Mouse (Mus musculus) liver, adult 2 months (tissue): ENCODE data around the gene Pea15a. TPM values are rescaled to one million over a fixed set of nuclear protein-coding genes. Genes with fewer than 3 reads are reported as not detected.

Source experiments
- DNase-seq: peaks from one replicate; pipeline ENCODE4 v3.0.0-alpha.2; 2011; ENCODE audit warnings: low read depth, low spot score; ENCODE audit errors: extremely low read depth
- H3K27ac ChIP-seq: fragments of 200-500 bp; replicated peaks from 2 replicates; pipeline ENCODE4 v1.5.1; 2012; ENCODE audit warnings: low read depth, mild to moderate bottlenecking, control low read depth, inconsistent platforms, low read length; ENCODE audit not compliant: insufficient read depth
- H3K27me3 ChIP-seq: fragments of 200-500 bp; 2 replicates; pipeline ENCODE4 v1.6.1; 2012; ENCODE audit warnings: mild to moderate bottlenecking, moderate library complexity, low read length, inconsistent platforms; ENCODE audit not compliant: control insufficient read depth, insufficient read depth
- H3K36me3 ChIP-seq: fragments of 200-500 bp; 2 replicates; pipeline ENCODE4 v1.6.1; 2012; ENCODE audit warnings: low read length, inconsistent platforms; ENCODE audit not compliant: control insufficient read depth, insufficient read depth
- H3K4me1 ChIP-seq: fragments of 200-500 bp; 2 replicates; pipeline ENCODE4 v1.6.1; 2011; ENCODE audit warnings: low read length; ENCODE audit not compliant: control insufficient read depth, insufficient read depth
- H3K4me3 ChIP-seq: fragments of 200-500 bp; 2 replicates; pipeline ENCODE4 v1.5.1; 2011; ENCODE audit warnings: low read depth, mild to moderate bottlenecking, control low read depth, low read length, moderate library complexity; ENCODE audit not compliant: insufficient read depth
- H3K79me2 ChIP-seq: fragments of 200-500 bp; 2 replicates; pipeline ENCODE4 v1.6.1; 2012; ENCODE audit warnings: inconsistent platforms, mild to moderate bottlenecking, low read length, moderate library complexity; ENCODE audit not compliant: control insufficient read depth, insufficient read depth
- H3K9ac ChIP-seq: fragments of 200-500 bp; 2 replicates; pipeline ENCODE4 v1.6.1; 2012; ENCODE audit warnings: low read depth, mild to moderate bottlenecking, control low read depth, inconsistent platforms, low read length
- CTCF ChIP-seq: fragments of 200-500 bp; IDR thresholded peaks from 2 replicates; pipeline ENCODE4 v1.5.1; 2011; ENCODE audit warnings: low read depth, low read length, control low read depth
- POLR2A ChIP-seq: fragments of 200-500 bp; IDR thresholded peaks from 2 replicates; pipeline ENCODE4 v1.6.1; 2011; ENCODE audit warnings: low read length, control low read depth; ENCODE audit not compliant: insufficient read depth; ENCODE audit errors: extremely low read depth
- WGBS: fragments of 180-500 bp; shearing (Covaris S2); methylation state at CpG from one replicate; pipeline ENCODE4 v1.1.7; 2018; 5-methylcytosine and 5-hydroxymethylcytosine counted together
- polyA plus RNA-seq: library from polyadenylated mRNA; depleted of rRNA; stranded (reverse); fragments of >200 nt; gene quantifications from 2 replicates; pipeline ENCODE4 v1.2.3, GENCODE M21; 2012
- total RNA-seq: library from RNA; depleted of rRNA; stranded (reverse); fragments of >200 nt; gene quantifications from 2 replicates; pipeline ENCODE4 v1.2.3, GENCODE M21; 2014

Gene Pea15a
- total and polyA plus RNA-seq, 2 experiments, result 9.4 to 10.2 TPM

GRCm38 (mm10) chr1:172203566-172203965, 3.0 kb downstream of the Pea15a start:
- H3K9ac ChIP-seq, result no peak overlapping the region
- no peaks in the 10 kb centered on the region for H3K27me3 ChIP-seq
- TF ChIP-seq CTCF (no peak), POLR2A (no peak)
- H3K36me3 ChIP-seq, result peaks cover 3% of the 10 kb centered on the region; the same call in 1 of the 2 replicates
- H3K4me3 ChIP-seq, result no peak overlapping the region
- H3K27ac ChIP-seq, result peak overlapping the region; percentile 31; the same call in 1 of the 2 replicates
- no peak for DNase-seq
- 52% methylated on average over 4 of the region's 4 CpGs for WGBS
- no peaks in the 10 kb centered on the region for H3K79me2 ChIP-seq
- H3K4me1 ChIP-seq, result peaks cover 11% of the 10 kb centered on the region; the same call in 1 of the 2 replicates

GRCm38 (mm10) chr1:172202894-172203522, 3.6 kb downstream of the Pea15a start:
- Histone ChIP-seq H3K4me3 (no peak overlapping the region), H3K27ac (no peak overlapping the region), H3K27me3 (no peaks in the 10 kb centered on the region), H3K79me2 (no peaks in the 10 kb centered on the region), H3K36me3 (peaks cover 6% of the 10 kb centered on the region), H3K9ac (no peak overlapping the region), H3K4me1 (peaks cover 11% of the 10 kb centered on the region; the same call in 1 of the 2 replicates)
- DNase-seq, result no peak
- WGBS, result 66% methylated on average over 2 of the region's 2 CpGs
- no peak for TF ChIP-seq CTCF
- no peak for TF ChIP-seq POLR2A

DNA sequence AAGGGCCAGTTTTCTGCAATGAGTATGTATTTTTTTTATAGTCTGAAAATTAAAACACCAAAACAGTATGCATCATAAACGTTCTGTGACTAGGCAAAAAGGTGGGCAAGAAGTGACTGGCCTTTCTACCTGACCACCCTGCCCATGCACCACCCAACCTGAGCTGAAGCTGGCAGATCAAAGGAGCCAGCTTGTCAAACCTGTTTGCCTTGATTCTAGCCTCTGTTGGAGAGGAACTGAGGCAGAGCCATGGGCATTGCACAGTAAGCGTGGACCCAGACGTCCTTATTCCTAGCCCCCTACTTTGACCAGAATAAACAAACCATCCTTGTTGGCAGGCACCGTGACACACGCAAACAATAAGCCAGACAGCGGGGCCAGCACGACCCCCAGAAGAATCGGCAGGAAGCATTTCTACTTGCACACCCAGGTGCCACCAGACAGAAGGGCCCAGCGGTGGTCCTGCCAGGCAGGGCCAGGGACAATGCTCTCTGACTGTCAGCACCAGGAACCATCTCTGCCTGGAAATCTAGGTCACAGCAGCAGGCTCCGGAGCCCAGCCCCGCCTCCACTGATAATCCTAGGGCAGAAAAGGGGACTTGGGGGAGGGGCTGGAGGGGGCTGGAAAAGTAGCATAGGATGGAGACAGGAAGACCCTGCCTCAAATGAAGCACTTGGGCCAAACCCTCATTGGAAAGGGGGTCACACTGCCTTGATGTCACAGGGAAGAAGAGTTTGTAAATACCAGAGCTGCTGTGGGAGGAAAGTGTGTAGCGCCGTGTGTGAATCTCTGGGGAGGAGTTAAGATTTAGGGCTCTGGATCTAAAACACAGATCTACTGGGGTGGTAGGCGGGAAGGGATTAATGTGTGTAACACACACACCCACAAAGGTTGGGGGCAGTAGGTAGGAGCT, 4.4 kb downstream of the Pea15a start:
- peaks cover 11% of the 10 kb centered on the region; the same call in 1 of the 2 replicates for H3K4me1 ChIP-seq
- no peaks in the 10 kb centered on the region for H3K27me3 ChIP-seq
- H3K27ac ChIP-seq, result no peak overlapping the region
- TF ChIP-seq CTCF, result no peak
- TF ChIP-seq POLR2A, result no peak
- 52% methylated on average over 14 of the region's 14 CpGs for WGBS
- H3K4me3 ChIP-seq, result no peak overlapping the region
- no peak for DNase-seq
- no peak overlapping the region for H3K9ac ChIP-seq
- H3K79me2 ChIP-seq, result no peaks in the 10 kb centered on the region
- peaks cover 12% of the 10 kb centered on the region for H3K36me3 ChIP-seq

DNA sequence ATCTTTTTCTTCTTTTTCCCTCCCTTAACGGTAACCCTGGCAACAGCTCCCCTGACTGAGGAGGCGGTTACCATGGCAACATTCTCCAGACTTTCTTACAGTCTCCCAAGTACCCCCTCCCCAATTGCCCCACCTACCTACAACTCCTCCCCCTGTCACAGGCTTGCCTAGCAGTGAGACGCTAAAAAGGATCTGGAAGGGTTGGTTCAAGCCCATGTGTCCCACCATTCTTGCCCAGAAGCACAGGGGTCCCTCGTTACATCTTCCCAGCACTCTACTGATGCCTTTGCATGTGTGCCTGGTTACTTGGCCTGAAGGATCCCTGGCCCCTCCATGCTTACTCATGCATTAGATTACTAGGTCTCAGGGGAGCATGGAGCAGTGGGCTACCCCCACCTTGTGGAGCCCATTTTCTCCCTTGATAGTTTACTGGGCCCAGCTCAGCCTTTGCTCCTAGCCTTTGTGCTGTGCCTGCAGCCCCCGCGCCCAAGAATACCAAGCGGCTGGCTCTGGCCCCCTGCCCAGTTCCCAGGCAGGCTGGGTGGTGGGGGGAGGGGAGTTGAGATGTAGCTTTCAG, 5.6 kb downstream of the Pea15a start:
- no peak for DNase-seq
- Histone ChIP-seq H3K79me2 (no peaks in the 10 kb centered on the region), H3K4me3 (no peak overlapping the region), H3K9ac (no peak overlapping the region), H3K36me3 (peaks cover 19% of the 10 kb centered on the region), H3K27ac (no peak overlapping the region), H3K27me3 (no peaks in the 10 kb centered on the region), H3K4me1 (peaks cover 10% of the 10 kb centered on the region; the same call in 1 of the 2 replicates)
- WGBS, result 84% methylated on average over 7 of the region's 7 CpGs
- TF ChIP-seq CTCF (no peak), POLR2A (no peak)

GRCm38 (mm10) chr1:172200161-172200560, 6.4 kb downstream of the Pea15a start:
- WGBS, result 85% methylated on average over 5 of the region's 5 CpGs
- no peak for TF ChIP-seq CTCF
- TF ChIP-seq POLR2A, result no peak
- Histone ChIP-seq H3K27ac (no peak overlapping the region), H3K27me3 (no peaks in the 10 kb centered on the region), H3K79me2 (no peaks in the 10 kb centered on the region), H3K4me1 (peaks cover 4% of the 10 kb centered on the region; the same call in 1 of the 2 replicates), H3K36me3 (peaks cover 25% of the 10 kb centered on the region), H3K4me3 (no peak overlapping the region), H3K9ac (no peak overlapping the region)
- DNase-seq, result no peak
